In genomic region chr2:70779634-70780033, GRCm38 (mm10) we compare ENCODE assay signal across 9 mouse cellular contexts. TPM values are rescaled to one million over a fixed set of nuclear protein-coding genes. Genes with fewer than 3 reads are reported as not detected.
A peak's percentile ranks its signal among the peaks of the same experiment; 100 is the strongest.
DNase-seq lines count a peak whose midpoint lies in the region; ATAC-seq and TF ChIP-seq lines count a peak whose summit lies in the region.
"Had no signal": no experiment of that assay in that cellular context is flagged by ENCODE, and none has a peak within 500 bp of the region (broad histone marks: within the 10 kb centered on the region; RNA-seq: fewer than 3 reads in every experiment).

No protein-coding gene starts in this region.

- no peak for TF ChIP-seq EP300 in lung, postnatal 0 days (IDR thresholded peaks at IDR 0.05)

- H3K27me3 ChIP-seq in heart, embryonic 10.5 days (ENCODE audit: insufficient read depth, poor library complexity, severe bottlenecking) = no peaks in the 10 kb centered on the region
- no peaks in the 10 kb centered on the region for H3K27me3 ChIP-seq in neural tube, embryonic 13.5 days
- H3K27me3 ChIP-seq in lung, postnatal 0 days (replicated peaks; ENCODE audit: insufficient read depth, low read length) = no peaks in the 10 kb centered on the region
- H3K27me3 ChIP-seq: limb, embryonic 12.5 days had no signal

- 98% methylated on average over 1 of the region's 1 CpGs for WGBS in heart, embryonic 10.5 days
- WGBS in neural tube, embryonic 13.5 days = 100% methylated on average over 1 of the region's 1 CpGs
- WGBS in lung, postnatal 0 days = 97% methylated on average over 1 of the region's 1 CpGs

- H3K9me3 ChIP-seq in heart, embryonic 10.5 days = no peaks in the 10 kb centered on the region
- H3K9me3 ChIP-seq in neural tube, embryonic 13.5 days = no peaks in the 10 kb centered on the region
- no peaks in the 10 kb centered on the region for H3K9me3 ChIP-seq in lung, postnatal 0 days (ENCODE audit: low read length)
- H3K9me3 ChIP-seq: limb, embryonic 12.5 days had no signal

- H3K4me2 ChIP-seq in neural tube, embryonic 13.5 days = no peak overlapping the region
- no peak overlapping the region for H3K4me2 ChIP-seq in lung, postnatal 0 days (replicated peaks; ENCODE audit: low read depth, low read length)
- H3K4me2 ChIP-seq: limb, embryonic 12.5 days had no signal

- peaks cover 12% of the 10 kb centered on the region for H3K36me3 ChIP-seq in heart, embryonic 10.5 days
- no peaks in the 10 kb centered on the region for H3K36me3 ChIP-seq in neural tube, embryonic 13.5 days
- no peaks in the 10 kb centered on the region for H3K36me3 ChIP-seq in lung, postnatal 0 days (ENCODE audit: insufficient read depth, low read length)

- H3K4me3 ChIP-seq in heart, embryonic 10.5 days = no peak overlapping the region
- no peak overlapping the region for H3K4me3 ChIP-seq in neural tube, embryonic 13.5 days
- no peak overlapping the region for H3K4me3 ChIP-seq in lung, postnatal 0 days (ENCODE audit: low read depth, low read length)
- H3K4me3 ChIP-seq: limb, embryonic 12.5 days had no signal

- ATAC-seq in neural tube, embryonic 13.5 days (ENCODE audit: low read depth) = peak; percentile 56; the same call in 1 of the 2 replicates
- peak; percentile 48; the same call in 1 of the 2 replicates for ATAC-seq in lung, postnatal 0 days

- no peak overlapping the region for H3K27ac ChIP-seq in heart, embryonic 10.5 days
- no peak overlapping the region for H3K27ac ChIP-seq in neural tube, embryonic 13.5 days (replicated peaks)
- no peak overlapping the region for H3K27ac ChIP-seq in lung, postnatal 0 days (ENCODE audit: low read length)
- H3K27ac ChIP-seq: limb, embryonic 12.5 days had no signal

- DNase-seq in heart, adult 18-20 months = peak; percentile 11 to 61
- no peak for DNase-seq in heart, embryonic 10.5 days (ENCODE audit: low spot score)
- no peak for DNase-seq in neural tube, embryonic 10.5 days (ENCODE audit: extremely low spot score, low spot score)
- DNase-seq in c-Kit-positive CD71-positive TER-119-negative erythroid progenitor cells, embryonic 14.5 days (ENCODE audit: low read depth) = peak; percentile 44
- DNase-seq in lung, postnatal 0 days (ENCODE audit: low spot score) = peak; percentile 78
- DNase-seq in ovary, postnatal 36 days (ENCODE audit: low spot score) = no peak
- no peak for DNase-seq in ovary, adult 18-20 months (ENCODE audit: low spot score)

- peaks cover 12% of the 10 kb centered on the region for H3K4me1 ChIP-seq in heart, embryonic 10.5 days
- peaks cover 14% of the 10 kb centered on the region for H3K4me1 ChIP-seq in neural tube, embryonic 13.5 days (replicated peaks)
- no peaks in the 10 kb centered on the region for H3K4me1 ChIP-seq in lung, postnatal 0 days (ENCODE audit: insufficient read depth, low read depth, low read length)
- H3K4me1 ChIP-seq: limb, embryonic 12.5 days had no signal

- TF ChIP-seq CTCF in lung, postnatal 0 days (IDR thresholded peaks at IDR 0.05) = peak; percentile 80

- H3K9ac ChIP-seq in neural tube, embryonic 13.5 days = no peak overlapping the region
- no peak overlapping the region for H3K9ac ChIP-seq in lung, postnatal 0 days (replicated peaks; ENCODE audit: low read depth)
- H3K9ac ChIP-seq: limb, embryonic 12.5 days had no signal

RNA-seq across cellular contexts. Expression of gene Tlk1, which starts 45.9 kb away (rescaled TPM):
- 10 to 100 TPM; 27.0 to 33.3 TPM for total RNA-seq in heart, adult 18-20 months (2021)
- 26.4 and 28.3 TPM in 2 replicates for polyA plus RNA-seq in heart, embryonic 10.5 days (2016; fragmentation: Nextera tagmentation; extraction: Ambion mirVana)
- polyA plus RNA-seq in neural tube, embryonic 13.5 days (2015; fragmentation: Nextera tagmentation; extraction: Ambion mirVana) = 23.5 and 23.7 TPM in 2 replicates
- polyA plus RNA-seq in lung, postnatal 0 days (2015; fragmentation: Nextera tagmentation; extraction: Ambion mirVana) = 23.7 and 27.8 TPM in 2 replicates

Comparison
In these comparisons a context has a peak if more than half of its experiments do, and no peak if none do; other contexts are left out.
1. DNase-seq: peak in heart, adult 18-20 months (2 of 2), c-Kit-positive CD71-positive TER-119-negative erythroid progenitor cells, embryonic 14.5 days (single experiment) and lung, postnatal 0 days (single experiment); none in heart, embryonic 10.5 days (single experiment), neural tube, embryonic 10.5 days (single experiment), ovary, postnatal 36 days (single experiment) and ovary, adult 18-20 months (single experiment).